Mouse (Mus musculus): ENCODE measurements around the gene Aldh3b1.

GRCm38 (mm10) chr19:3871468-3871867 lies 58.1 kb downstream of the Aldh3b1 start:
- TF ChIP-seq GATA1 (IDR thresholded peaks at IDR 0.05; ENCODE audit: low read length) (no peak), TAL1 (IDR thresholded peaks at IDR 0.05; ENCODE audit: low read length) (no peak)

All from erythroblast, embryonic 14.5 days (primary cell).